Mouse (Mus musculus) liver (tissue): ENCODE results near the gene Esm1.
"Not testable (repeated sequence)": the region's sequence is repeated elsewhere in the genome, so short reads cannot be mapped to it uniquely, and the experiment has no call there.

Experiments
- DNase-seq: peaks from one replicate; pipeline ENCODE4 v3.0.0-alpha.2; 2020; ENCODE audit warnings: mixed read lengths

The Esm1 gene

GRCm38 (mm10) chr13:113227666-113228463 lies 18.4 kb downstream of the Esm1 start:
- no peak for DNase-seq

- DNase-seq = no peak
Measured at GRCm38 (mm10) chr13:113242129-113242528, 32.7 kb downstream of the Esm1 start.

GRCm38 (mm10) chr13:113245025-113245424 lies 35.6 kb downstream of the Esm1 start:
- DNase-seq = no peak

- DNase-seq = not testable (repeated sequence)
Measured at GRCm38 (mm10) chr13:113252580-113252979, 43.1 kb downstream of the Esm1 start.

- no peak for DNase-seq
Measured at GRCm38 (mm10) chr13:113256766-113257165, 47.3 kb downstream of the Esm1 start.

- no peak for DNase-seq
Measured at GRCm38 (mm10) chr13:113257190-113257589, 47.7 kb downstream of the Esm1 start.

- DNase-seq = no peak
Measured at GRCm38 (mm10) chr13:113259237-113259636, 49.8 kb downstream of the Esm1 start.

- DNase-seq = no peak
Measured at GRCm38 (mm10) chr13:113262822-113263221, 53.4 kb downstream of the Esm1 start.

- peak; percentile 47 for DNase-seq
Measured at GRCm38 (mm10) chr13:113265257-113265656, 55.8 kb downstream of the Esm1 start.

GRCm38 (mm10) chr13:113266495-113266951 lies 57.1 kb downstream of the Esm1 start:
- DNase-seq = peak; percentile 74

- DNase-seq = no peak
Measured at GRCm38 (mm10) chr13:113267204-113267603, 57.7 kb downstream of the Esm1 start.
